Mouse (Mus musculus) G1E (cell line): ENCODE data around the gene Nprl2. TPM values are rescaled to one million over a fixed set of nuclear protein-coding genes. Genes with fewer than 3 reads are reported as not detected.
A peak's percentile ranks its signal among the peaks of the same experiment; 100 is the strongest.

ENCODE experiments used
- ATAC-seq: 2 replicates; pipeline ENCODE4 v1.8.0; 2016; ENCODE audit warnings: mild to moderate bottlenecking; ENCODE audit not compliant: insufficient number of reproducible peaks, poor library complexity, low FRiP score, severe bottlenecking; ENCODE audit errors: extremely low read depth
- DNase-seq: peaks from one replicate; pipeline ENCODE4 v3.0.0; 2012; ENCODE audit warnings: low spot score
- H3K27me3 ChIP-seq: 2 replicates; pipeline ENCODE4 v1.6.1; 2012; ENCODE audit warnings: mild to moderate bottlenecking, low read length, inconsistent platforms; ENCODE audit not compliant: insufficient read depth
- H3K36me3 ChIP-seq: replicated peaks from 2 replicates; pipeline ENCODE3; 2012; ENCODE audit warnings: mild to moderate bottlenecking, inconsistent platforms
- H3K4me1 ChIP-seq: 2 replicates; pipeline ENCODE4 v1.6.1; 2012; ENCODE audit warnings: low read depth, low read length, inconsistent platforms, mixed read lengths; ENCODE audit not compliant: insufficient read depth
- H3K4me3 ChIP-seq: 2 replicates; pipeline ENCODE4 v1.5.1; 2012; ENCODE audit warnings: low read depth, mild to moderate bottlenecking, inconsistent platforms, low read length, moderate library complexity, mixed read lengths
- H3K9me3 ChIP-seq: replicated peaks from 2 replicates; pipeline ENCODE4 v1.6.1; 2012; ENCODE audit warnings: inconsistent platforms
- CTCF ChIP-seq: IDR thresholded peaks from 2 replicates; pipeline ENCODE4 v1.5.1; 2012; ENCODE audit warnings: low read depth, low read length, inconsistent platforms, mixed read lengths
- GATA1 ChIP-seq: IDR thresholded peaks from 2 replicates; pipeline ENCODE4 v1.6.1; 2012; ENCODE audit warnings: borderline replicate concordance, low read length, inconsistent platforms, mixed read lengths
- GATA2 ChIP-seq: IDR thresholded peaks from 2 replicates; pipeline ENCODE4 v1.6.1; 2012; ENCODE audit warnings: low read depth, low read length, inconsistent platforms, borderline replicate concordance
- POLR2AphosphoS5 ChIP-seq: IDR thresholded peaks from 2 replicates; pipeline ENCODE4 v1.6.1; 2012; ENCODE audit warnings: low read depth, low read length, inconsistent platforms; ENCODE audit not compliant: insufficient replicate concordance
- TAL1 ChIP-seq: conservative IDR thresholded peaks from 2 replicates; pipeline ENCODE4 v1.6.1; 2012; ENCODE audit warnings: low read depth, low read length, inconsistent platforms, mixed read lengths
- polyA plus RNA-seq: library from polyadenylated mRNA; stranded (reverse); fragments of >175 nt; gene quantifications from 2 replicates; pipeline ENCODE4 v1.2.3, GENCODE M21; 2012
- total RNA-seq, 2 experiments: library from RNA; stranded (forward) in 1 of 2; stranded (reverse) in 1 of 2; fragments of 200-1000 nt in 1 of 2; fragments of >200 nt in 1 of 2; fragmentation: Nextera tagmentation in 1 of 2; gene quantifications; 2 replicates each; pipeline ENCODE4 v1.2.3; 2014 to 2017

Gene Nprl2
- total and polyA plus RNA-seq, 3 experiments = 1.7 to 22.6 (median 18.4) TPM

DNA sequence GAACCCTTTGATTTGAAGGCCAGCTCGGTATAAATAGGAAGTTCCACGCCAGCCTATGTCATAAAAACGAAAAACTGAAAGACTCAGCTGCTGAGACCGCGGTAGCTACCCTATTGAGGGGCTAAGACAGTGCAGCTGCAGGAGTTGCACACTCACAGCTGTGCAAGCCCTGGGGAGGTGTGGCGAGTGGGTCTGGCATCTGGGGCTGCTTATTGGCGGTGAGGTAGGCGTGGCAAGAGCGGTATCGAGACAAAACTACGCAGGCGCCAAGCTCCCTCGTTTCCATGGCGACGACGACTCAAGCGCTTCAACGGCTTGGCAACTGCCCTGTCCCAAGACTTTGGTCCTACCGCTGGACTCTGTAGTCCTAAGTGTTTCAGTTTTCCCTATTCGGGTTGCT, 5.0 kb downstream of the Nprl2 start, which contains the start of gene Zmynd10:
TSS of gene Zmynd10 (plus strand) at position 273 of the 400 bp plus-strand sequence.
- peaks cover 42% of the 10 kb centered on the region for H3K36me3 ChIP-seq
- H3K27me3 ChIP-seq = peaks cover 5% of the 10 kb centered on the region; the same call in 1 of the 2 replicates
- peak within 1 kb of the TSS; percentile 65; the same call in 1 of the 2 replicates for H3K4me3 ChIP-seq
- TF ChIP-seq CTCF = no peak
- TF ChIP-seq TAL1 = no peak
- no peak for TF ChIP-seq GATA2
- TF ChIP-seq GATA1 = no peak
- peaks cover 76% of the 10 kb centered on the region for H3K4me1 ChIP-seq
- DNase-seq (peak; percentile 81), ATAC-seq (peak; percentile 81)
- H3K9me3 ChIP-seq = no peaks in the 10 kb centered on the region

DNA sequence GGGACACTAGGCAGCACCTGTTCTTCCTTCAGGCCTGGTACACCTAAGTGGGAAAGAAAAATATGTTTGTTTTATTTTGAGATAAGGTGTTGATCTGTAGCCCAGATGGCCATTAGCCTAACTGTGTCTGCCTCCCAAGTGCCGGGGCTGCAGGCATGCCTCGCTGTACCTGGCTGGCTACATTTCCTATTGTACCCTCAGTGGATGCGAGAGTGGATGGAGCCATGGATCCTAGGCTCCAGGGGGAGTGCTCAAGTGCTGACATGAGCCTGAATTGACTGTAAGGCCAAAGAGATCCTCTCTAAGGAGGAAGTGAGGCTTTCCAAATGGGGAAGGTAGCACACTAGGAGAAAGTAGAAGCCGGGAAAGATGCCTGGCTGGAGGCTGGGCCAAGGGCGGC, 5.9 kb downstream of the Nprl2 start:
- H3K27me3 ChIP-seq = peaks cover 5% of the 10 kb centered on the region; the same call in 1 of the 2 replicates
- no peak overlapping the region; the same call in 1 of the 2 replicates for H3K4me3 ChIP-seq
- no peak for ATAC-seq
- no peak for DNase-seq
- H3K36me3 ChIP-seq = peaks cover 46% of the 10 kb centered on the region
- H3K9me3 ChIP-seq = no peaks in the 10 kb centered on the region
- TF ChIP-seq POLR2AphosphoS5 (no peak), CTCF (no peak), GATA1 (no peak), GATA2 (no peak), TAL1 (no peak)
- peaks cover 77% of the 10 kb centered on the region for H3K4me1 ChIP-seq

DNA sequence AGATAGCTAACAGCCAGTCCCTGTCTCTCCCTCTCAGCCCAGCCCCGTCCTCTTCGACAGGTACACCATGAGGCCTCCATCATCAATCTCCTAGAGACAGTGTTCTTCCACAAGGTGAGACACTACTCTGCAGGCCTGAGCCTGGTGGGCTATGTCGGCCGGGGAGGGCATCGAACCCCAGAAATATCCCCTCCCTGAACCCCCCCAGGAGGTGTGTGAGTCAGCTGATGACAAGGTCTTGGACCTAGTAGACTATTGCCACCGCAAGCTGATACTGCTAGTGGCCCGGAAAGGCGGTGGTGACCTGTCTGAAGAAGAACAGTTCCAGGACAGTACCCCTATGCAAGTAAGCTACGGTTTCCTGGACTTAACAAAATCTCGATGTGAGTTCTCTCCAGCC, 6.8 kb downstream of the Nprl2 start:
- H3K27me3 ChIP-seq = peaks cover 5% of the 10 kb centered on the region; the same call in 1 of the 2 replicates
- TF ChIP-seq TAL1 (no peak), GATA2 (no peak), GATA1 (no peak), POLR2AphosphoS5 (no peak), CTCF (no peak)
- peaks cover 79% of the 10 kb centered on the region for H3K4me1 ChIP-seq

DNA sequence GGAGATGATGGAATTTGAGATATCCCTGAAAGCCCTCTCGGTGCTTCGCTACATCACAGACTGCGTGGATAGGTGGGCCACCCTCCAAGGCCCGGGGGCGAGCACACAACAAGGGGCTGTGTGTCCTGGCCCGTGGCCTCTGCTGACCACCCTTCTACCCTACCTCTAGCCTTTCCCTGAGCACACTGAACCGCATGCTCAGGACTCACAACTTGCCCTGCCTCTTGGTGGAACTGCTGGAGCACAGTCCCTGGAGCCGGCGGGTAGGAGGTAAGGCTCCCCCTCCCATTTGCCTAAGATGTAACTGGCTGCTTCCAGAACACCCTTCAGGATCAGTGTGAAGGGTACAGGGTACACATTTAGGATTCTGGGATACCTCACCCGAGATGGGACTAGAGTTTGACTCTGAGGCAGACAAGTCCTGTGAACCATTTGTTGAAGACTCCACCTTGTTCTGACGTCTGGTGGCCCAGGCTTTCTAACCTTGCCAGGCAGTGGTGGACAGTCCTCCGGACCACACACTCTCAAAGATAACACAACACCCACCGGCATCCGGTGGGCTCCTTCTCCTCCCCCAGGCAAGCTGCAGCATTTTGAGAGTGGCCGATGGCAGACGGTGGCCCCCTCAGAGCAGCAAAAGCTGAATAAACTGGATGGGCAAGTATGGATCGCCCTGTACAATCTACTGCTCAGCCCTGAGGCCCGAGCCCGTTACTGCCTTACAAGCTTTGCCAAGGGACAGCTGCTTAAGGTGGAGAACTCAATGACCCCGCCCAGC, 7.5 kb downstream of the Nprl2 start:
- H3K4me1 ChIP-seq = peaks cover 75% of the 10 kb centered on the region
- no peak overlapping the region for H3K4me3 ChIP-seq
- peaks cover 5% of the 10 kb centered on the region; the same call in 1 of the 2 replicates for H3K27me3 ChIP-seq
- TF ChIP-seq POLR2AphosphoS5 = no peak
- TF ChIP-seq TAL1 = no peak
- no peak for TF ChIP-seq GATA2
- TF ChIP-seq GATA1 = no peak
- TF ChIP-seq CTCF = no peak
- no peak for DNase-seq
- no peak for ATAC-seq
- no peaks in the 10 kb centered on the region for H3K9me3 ChIP-seq
- H3K36me3 ChIP-seq = peaks cover 34% of the 10 kb centered on the region

More for the DNA sequence above, 6.8 kb downstream of the Nprl2 start:
- no peaks in the 10 kb centered on the region for H3K9me3 ChIP-seq
- H3K36me3 ChIP-seq = peaks cover 40% of the 10 kb centered on the region
- no peak overlapping the region for H3K4me3 ChIP-seq
- ATAC-seq = no peak
- no peak for DNase-seq

DNA sequence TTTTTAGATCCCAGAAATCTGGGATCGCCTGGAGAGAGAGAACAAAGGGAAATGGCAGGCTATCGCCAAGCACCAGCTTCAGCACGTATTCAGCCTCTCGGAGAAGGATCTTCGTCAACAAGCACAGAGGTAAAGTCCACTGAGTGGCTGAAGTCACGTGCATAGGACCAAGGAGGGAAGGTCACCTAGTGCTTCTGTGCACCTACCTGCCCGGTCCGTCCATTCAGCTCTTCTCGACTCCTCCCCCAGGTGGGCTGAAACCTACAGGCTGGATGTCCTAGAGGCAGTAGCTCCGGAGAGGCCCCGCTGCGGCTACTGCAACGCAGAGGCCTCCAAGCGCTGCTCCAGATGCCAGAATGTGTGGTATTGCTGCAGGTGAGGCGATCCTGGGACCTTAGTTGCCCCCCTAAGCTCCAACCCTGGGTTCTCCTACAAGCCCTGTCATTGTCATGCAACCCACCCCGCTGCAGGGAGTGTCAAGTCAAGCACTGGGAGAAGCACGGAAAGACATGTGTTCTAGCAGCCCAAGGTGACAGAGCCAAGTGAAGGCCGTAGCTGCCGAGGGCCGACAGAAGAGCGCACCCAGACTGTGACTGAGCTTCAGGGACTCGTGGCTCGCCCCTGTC, 8.6 kb downstream of the Nprl2 start:
- TF ChIP-seq POLR2AphosphoS5 (no peak), TAL1 (no peak), GATA1 (no peak), GATA2 (no peak), CTCF (no peak)
- H3K27me3 ChIP-seq = peaks cover 5% of the 10 kb centered on the region; the same call in 1 of the 2 replicates
- H3K9me3 ChIP-seq = no peaks in the 10 kb centered on the region
- ATAC-seq (no peak), DNase-seq (no peak)
- peaks cover 23% of the 10 kb centered on the region for H3K36me3 ChIP-seq
- H3K4me3 ChIP-seq = peak overlapping the region; percentile 73; the same call in 1 of the 2 replicates
- H3K4me1 ChIP-seq = peaks cover 70% of the 10 kb centered on the region
